Mouse (Mus musculus): ENCODE measurements around the gene Klhdc2.

GRCm38 (mm10) chr12:69296511-69297410 lies at the start of gene Klhdc2:
- no peak for TF ChIP-seq CTCF (IDR thresholded peaks at IDR 0.05; ENCODE audit: low read depth)
- no peak for TF ChIP-seq EP300 (IDR thresholded peaks at IDR 0.05; ENCODE audit: low read depth)
